Mouse (Mus musculus): Measurements from ENCODE around the gene Wdr45. TPM values are rescaled to one million over a fixed set of nuclear protein-coding genes. Genes with fewer than 3 reads are reported as not detected.
A peak's percentile ranks its signal among the peaks of the same experiment; 100 is the strongest.

Gene Wdr45
- total and polyA plus RNA-seq, 3 experiments, result 18.0 to 24.1 (median 21.4) TPM

DNA sequence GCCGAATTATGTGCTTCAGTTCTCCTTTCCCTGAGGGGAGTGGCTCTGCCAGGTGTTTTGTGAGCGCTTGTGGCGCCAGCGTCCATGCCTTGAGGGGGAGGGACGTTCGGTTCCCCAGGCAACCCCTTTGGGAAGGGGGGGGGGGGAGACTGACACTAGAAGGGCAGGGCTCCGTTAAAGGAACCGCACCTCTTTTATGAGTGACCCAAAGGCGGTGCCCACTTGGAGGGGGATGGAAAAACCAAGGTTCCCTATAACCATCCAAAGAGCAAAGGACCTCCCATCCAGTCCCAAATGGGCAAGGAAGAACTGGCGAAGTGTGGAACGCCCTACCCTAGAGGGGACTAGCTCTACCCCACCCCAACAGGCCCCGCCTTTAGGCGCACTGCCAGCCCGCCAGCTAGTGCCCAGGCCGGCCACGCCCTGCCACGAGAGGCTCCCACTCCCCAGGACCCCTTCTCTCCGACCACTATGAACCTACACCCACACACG is 43.7 kb upstream of the Wdr45 start:
- in situ Hi-C loops (cut with MboI; ENCODE audit: low pct_ligation_motif_present, low pct_unique_long_range_greater_than_20kb, low sequenced_read_pairs) (no loop called here), dilution Hi-C loops (cut with MboI; ENCODE audit: extremely low pct_ligation_motif_present, extremely low pct_unique_long_range_greater_than_20kb, low sequenced_read_pairs) (no loop called here)
- DNase-seq (ENCODE audit: extremely low read depth), result peak; percentile 85
- peak overlapping the region; percentile 44; the same call in 1 of the 2 replicates for H3K4me2 ChIP-seq (ENCODE audit: insufficient read depth, low read depth, poor library complexity, severe bottlenecking)
- peak overlapping the region; percentile 89 for H3K9ac ChIP-seq (ENCODE audit: insufficient read depth, low read depth)
- H3K27me3 ChIP-seq (replicated peaks), result no peaks in the 10 kb centered on the region
- TF ChIP-seq MAX (IDR thresholded peaks at IDR 0.05; ENCODE audit: low read length) (peak; percentile 49), MAZ (IDR thresholded peaks at IDR 0.05; ENCODE audit: low read depth, low read length) (peak; percentile 88), E2F4 (IDR thresholded peaks at IDR 0.05; ENCODE audit: insufficient replicate concordance, low read depth, low read length) (no peak), CHD2 (IDR thresholded peaks at IDR 0.05; ENCODE audit: low read length) (peak; percentile 57), PAX5 (IDR thresholded peaks at IDR 0.05; ENCODE audit: low read length) (no peak), JUND (conservative IDR thresholded peaks at IDR 0.05; ENCODE audit: low read depth, low read length) (no peak), BHLHE40 (IDR thresholded peaks at IDR 0.05; ENCODE audit: low read depth, low read length) (no peak), TCF12 (IDR thresholded peaks at IDR 0.05; ENCODE audit: low read depth, low read length) (0 out of 2 replicates have a peak, but pooled peaks have one; percentile 16), NELFE (IDR thresholded peaks at IDR 0.05; ENCODE audit: low read depth, low read length) (no peak), EP300 (IDR thresholded peaks at IDR 0.05; ENCODE audit: low read length) (no peak; the same call in 1 of the 2 replicates), MXI1 (IDR thresholded peaks at IDR 0.05; ENCODE audit: low read depth, low read length) (peak; percentile 93), USF2 (conservative IDR thresholded peaks at IDR 0.05; ENCODE audit: low read depth, low read length) (no peak), HCFC1 (IDR thresholded peaks at IDR 0.05; ENCODE audit: low read depth, low read length) (no peak), ZMIZ1 (IDR thresholded peaks at IDR 0.05; ENCODE audit: low read depth, low read length) (no peak), JUN (IDR thresholded peaks at IDR 0.05; ENCODE audit: insufficient read depth, low read depth, low read length) (no peak), ETS1 (conservative IDR thresholded peaks at IDR 0.05; ENCODE audit: low read depth, low read length) (peak; percentile 26; the same call in 1 of the 2 replicates), ELF1 (IDR thresholded peaks at IDR 0.05; ENCODE audit: low read depth, low read length) (peak; percentile 21; the same call in 1 of the 2 replicates), IRF4 (IDR thresholded peaks at IDR 0.05; ENCODE audit: low read depth, low read length) (0 out of 2 replicates have a peak, but pooled peaks have one; percentile 2), NRF1 (IDR thresholded peaks at IDR 0.05; ENCODE audit: low read depth, low read length) (no peak), RAD21 (IDR thresholded peaks at IDR 0.05; ENCODE audit: low read depth, low read length) (no peak), MYC (IDR thresholded peaks at IDR 0.05; ENCODE audit: low read depth, low read length) (0 out of 2 replicates have a peak, but pooled peaks have one; percentile 12), CTCF (conservative IDR thresholded peaks at IDR 0.05 in 1 of 2, IDR thresholded peaks at IDR 0.05 in 1 of 2; ENCODE audit: low read depth in 2 of 2, low read length in 2 of 2) (no peak), SIN3A (IDR thresholded peaks at IDR 0.05; ENCODE audit: low read length) (peak; percentile 95), CHD1 (IDR thresholded peaks at IDR 0.05; ENCODE audit: low read depth, low read length) (no peak)
- H3K9me3 ChIP-seq (replicated peaks; ENCODE audit: low read length), result no peaks in the 10 kb centered on the region
- peak overlapping the region; percentile 67 to 93 (median 72) for H3K4me3 ChIP-seq (replicated peaks in 1 of 3; ENCODE audit: low read depth in 2 of 3, low read length in 2 of 3, poor library complexity in 1 of 3)
- H3K79me2 ChIP-seq (replicated peaks; ENCODE audit: control insufficient read depth, extremely low read depth, insufficient read depth, poor library complexity, severe bottlenecking), result peaks cover 15% of the 10 kb centered on the region
- peak overlapping the region; percentile 96 for H3K27ac ChIP-seq (ENCODE audit: insufficient read depth, low read depth)
- H3K36me3 ChIP-seq (replicated peaks in 1 of 2; ENCODE audit: control insufficient read depth in 1 of 2, insufficient read depth in 1 of 2, low read length in 1 of 2), result peaks cover 27 to 31% of the 10 kb centered on the region in 2 experiments
- peaks cover 8 to 19% of the 10 kb centered on the region in 2 experiments; a peak in 3 of 4 replicates for H3K4me1 ChIP-seq (ENCODE audit: control insufficient read depth in 1 of 2, insufficient read depth in 2 of 2)

Measured in CH12.LX (cell line).